Mouse (Mus musculus): ENCODE results near the gene Tmem217. TPM values are rescaled to one million over a fixed set of nuclear protein-coding genes. Genes with fewer than 3 reads are reported as not detected.

Gene Tmem217
- polyA plus RNA-seq, 2 experiments from 2014 or later = 0.62 TPM; not detected in 1

DNA sequence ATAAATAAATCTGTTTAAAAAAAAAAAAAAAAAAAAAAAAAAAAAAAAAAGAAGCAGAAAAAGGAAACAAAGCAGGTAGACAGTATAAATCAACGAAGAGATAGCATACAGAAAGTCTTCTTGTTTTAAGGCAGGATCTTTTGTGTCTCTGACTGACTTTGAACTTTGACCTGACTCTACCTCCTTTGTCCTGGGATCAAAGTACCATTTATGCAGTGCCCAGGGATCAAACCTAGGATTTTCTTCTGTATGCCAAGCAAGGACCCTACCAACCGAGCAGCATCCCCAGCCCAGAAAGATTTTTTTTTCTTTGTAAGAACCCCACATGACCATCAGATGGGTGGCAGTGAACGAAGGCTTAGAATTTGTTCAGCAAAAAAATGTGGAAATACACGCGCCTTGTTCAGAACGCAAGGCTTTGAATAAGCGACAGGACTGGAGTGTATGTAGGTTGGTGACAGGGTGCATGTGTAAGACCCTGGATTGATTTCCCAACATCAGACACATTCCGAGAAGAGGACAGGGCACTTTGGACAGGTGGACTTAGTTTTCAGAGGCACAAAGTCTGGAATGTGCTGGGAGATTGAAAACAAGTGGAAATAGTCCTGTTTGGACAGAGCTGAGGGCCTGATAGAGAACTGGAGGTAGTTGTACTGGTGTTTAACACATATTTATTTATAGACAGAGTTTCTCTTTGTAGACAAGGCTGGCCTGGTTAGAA is 63.8 kb downstream of the Tmem217 start:
- ATAC-seq = no peak

DNA sequence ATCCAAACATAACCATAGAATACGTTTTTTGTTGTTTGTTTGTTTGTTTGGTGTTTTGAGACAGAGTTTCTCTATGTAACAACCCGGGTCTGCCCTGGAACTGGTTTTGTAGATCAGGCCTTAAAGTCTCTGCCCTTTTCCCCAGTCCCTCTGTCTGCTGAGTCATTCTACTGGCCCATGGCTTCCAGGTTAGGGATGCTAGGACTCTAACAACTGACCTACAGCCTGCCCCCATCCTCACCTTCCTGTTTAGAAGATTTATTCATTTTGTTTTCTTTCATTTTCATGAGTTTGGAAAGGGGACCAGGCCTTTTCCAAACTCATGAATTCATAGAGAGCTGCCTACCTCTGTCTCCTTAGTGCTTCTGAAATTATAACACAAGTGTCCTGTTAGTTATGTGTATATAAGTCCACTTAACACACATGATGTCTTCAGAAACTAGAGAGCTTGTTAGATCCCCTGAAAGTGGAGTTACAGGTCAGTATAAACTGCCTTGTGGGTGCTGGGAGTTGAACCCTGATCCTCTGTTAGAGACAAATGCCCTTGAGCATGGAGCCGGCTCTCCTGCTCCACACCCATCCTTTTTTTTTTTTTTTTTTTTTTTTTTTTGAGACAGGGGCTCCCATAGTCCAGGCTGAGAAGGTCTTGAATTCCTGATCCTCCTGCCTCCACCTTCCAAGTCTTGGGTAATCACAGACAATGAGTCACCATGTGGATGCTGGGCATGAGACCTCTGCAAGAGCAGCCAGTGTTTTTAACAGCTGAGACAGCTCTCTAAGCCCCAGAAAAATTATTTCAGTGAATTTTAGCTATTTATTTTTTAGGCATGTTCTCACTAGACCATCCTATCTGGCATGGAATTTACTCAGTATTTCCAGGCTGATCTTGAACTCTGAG is 66.6 kb downstream of the Tmem217 start:
- no peak for ATAC-seq

DNA sequence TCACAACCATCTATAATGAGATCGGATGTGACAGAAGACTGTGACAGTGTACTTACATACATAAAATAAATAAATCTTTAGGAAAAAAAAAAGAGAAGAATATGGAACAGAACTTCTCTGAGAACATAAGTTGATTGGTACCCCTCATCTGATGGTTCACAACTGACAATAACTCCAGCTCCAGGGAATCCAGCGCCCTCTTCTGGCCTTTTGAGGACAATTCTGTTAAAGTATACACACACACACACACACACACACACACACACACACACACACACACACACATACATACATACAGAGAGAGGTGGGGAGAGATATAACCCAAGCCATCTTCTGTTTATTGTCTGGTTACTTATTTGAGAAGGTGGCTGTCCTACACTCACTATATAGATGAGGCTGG is 67.8 kb downstream of the Tmem217 start:
- no peak for ATAC-seq

- no peak for ATAC-seq
These were observed 68.9 kb downstream of the Tmem217 start for GRCm38 (mm10) chr17:29483282-29483681.

GRCm38 (mm10) chr17:29482632-29483031 is 69.6 kb downstream of the Tmem217 start:
- ATAC-seq = no peak

DNA sequence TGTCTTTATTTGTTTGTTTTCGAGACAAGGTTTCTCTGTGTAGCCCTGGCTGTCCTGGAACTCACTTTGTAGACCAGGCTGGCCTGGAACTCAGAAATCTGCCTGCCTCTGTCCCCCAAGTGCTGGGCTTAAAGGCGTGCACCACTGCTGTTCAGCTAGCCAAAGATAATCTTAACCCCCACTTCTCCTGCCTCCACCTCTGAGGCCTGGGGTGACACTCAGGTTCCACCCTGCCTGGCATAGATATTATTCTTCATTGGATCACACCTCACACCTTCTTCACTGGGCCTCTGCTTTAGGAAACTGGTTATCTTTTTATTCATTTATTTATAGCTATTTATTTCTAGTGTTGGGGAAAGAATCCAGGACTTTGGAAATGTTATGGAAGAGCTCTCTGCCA is 71.9 kb downstream of the Tmem217 start:
- no peak for ATAC-seq

DNA sequence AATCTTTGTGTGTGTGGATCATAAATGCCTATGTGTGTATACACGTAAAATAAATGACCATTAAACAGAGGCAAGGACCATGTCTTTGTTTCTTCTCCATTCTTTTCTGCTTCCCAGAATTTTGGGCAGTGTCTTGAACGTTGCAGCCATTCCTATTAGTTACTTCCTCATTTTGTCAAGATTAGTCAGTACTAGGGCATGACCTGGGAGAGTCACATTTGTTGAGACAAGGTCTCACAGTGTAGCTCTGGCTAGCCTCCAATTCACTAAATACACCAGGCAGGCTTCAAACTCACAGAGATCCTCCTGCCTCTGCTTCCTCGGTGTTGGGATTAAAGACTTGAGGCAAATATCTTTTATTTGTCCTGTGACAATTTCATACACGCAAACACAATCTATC is 73.9 kb downstream of the Tmem217 start:
- ATAC-seq = no peak

- ATAC-seq = peak; percentile 64
These were observed 74.8 kb downstream of the Tmem217 start for GRCm38 (mm10) chr17:29477357-29477756.

- ATAC-seq = no peak
These were observed 75.7 kb downstream of the Tmem217 start for GRCm38 (mm10) chr17:29476461-29476860.

Other genes starting within 250 kb of the Tmem217 start
- under 1 TPM; 0.44 to 0.57 TPM for gene Pi16, start 234.7 kb downstream of the Tmem217 start, polyA plus RNA-seq (2017; shearing (Covaris generic))
- gene Mtch1, start 204.5 kb downstream of the Tmem217 start, polyA plus RNA-seq (2017; shearing (Covaris generic)) = 10 to 100 TPM; 11.0 to 13.9 TPM
- 1 to 10 TPM in 1 of 2 experiments, under 1 TPM in 1; 0.65 to 9.4 TPM for gene Fgd2, start 191.5 kb downstream of the Tmem217 start, polyA plus RNA-seq (2017; shearing (Covaris generic))
- 100 to 1,000 TPM; 484 to 510 TPM for gene Pim1, start 61.6 kb downstream of the Tmem217 start, polyA plus RNA-seq (2017; shearing (Covaris generic))
- gene Gm17657, start 2.7 kb downstream of the Tmem217 start, polyA plus RNA-seq (2017; shearing (Covaris generic)) = not detected
- 10 to 100 TPM in 1 of 2 experiments, 1 to 10 TPM in 1; 9.5 to 11.2 TPM for gene Tbc1d22b, start 2.6 kb downstream of the Tmem217 start, polyA plus RNA-seq (2017; shearing (Covaris generic))
- gene Rnf8, start 62.4 kb upstream of the Tmem217 start, polyA plus RNA-seq (2017; shearing (Covaris generic)) = 10 to 100 TPM; 18.9 to 23.2 TPM
- gene Gm28043, start 62.5 kb upstream of the Tmem217 start, polyA plus RNA-seq (2017; shearing (Covaris generic)) = 1 to 10 TPM; 4.6 to 4.8 TPM
- 100 to 1,000 TPM in 1 of 2 experiments, 10 to 100 TPM in 1; 90.3 to 221 TPM for gene Cmtr1, start 108.2 kb upstream of the Tmem217 start, polyA plus RNA-seq (2017; shearing (Covaris generic))
- gene Ccdc167, start 164.7 kb upstream of the Tmem217 start, polyA plus RNA-seq (2017; shearing (Covaris generic)) = 10 to 100 TPM in 1 of 2 experiments, 1 to 10 TPM in 1; 7.8 to 10.1 TPM

Data from CD4-positive, CD25-positive, alpha-beta regulatory T cell, adult 4 months (primary cell).